Mouse (Mus musculus): Measurements from ENCODE around the gene Nfib. TPM values are rescaled to one million over a fixed set of nuclear protein-coding genes. Genes with fewer than 3 reads are reported as not detected.

Gene Nfib
- polyA plus RNA-seq, 1 experiment from 2014 or later, result 58.4 TPM

DNA sequence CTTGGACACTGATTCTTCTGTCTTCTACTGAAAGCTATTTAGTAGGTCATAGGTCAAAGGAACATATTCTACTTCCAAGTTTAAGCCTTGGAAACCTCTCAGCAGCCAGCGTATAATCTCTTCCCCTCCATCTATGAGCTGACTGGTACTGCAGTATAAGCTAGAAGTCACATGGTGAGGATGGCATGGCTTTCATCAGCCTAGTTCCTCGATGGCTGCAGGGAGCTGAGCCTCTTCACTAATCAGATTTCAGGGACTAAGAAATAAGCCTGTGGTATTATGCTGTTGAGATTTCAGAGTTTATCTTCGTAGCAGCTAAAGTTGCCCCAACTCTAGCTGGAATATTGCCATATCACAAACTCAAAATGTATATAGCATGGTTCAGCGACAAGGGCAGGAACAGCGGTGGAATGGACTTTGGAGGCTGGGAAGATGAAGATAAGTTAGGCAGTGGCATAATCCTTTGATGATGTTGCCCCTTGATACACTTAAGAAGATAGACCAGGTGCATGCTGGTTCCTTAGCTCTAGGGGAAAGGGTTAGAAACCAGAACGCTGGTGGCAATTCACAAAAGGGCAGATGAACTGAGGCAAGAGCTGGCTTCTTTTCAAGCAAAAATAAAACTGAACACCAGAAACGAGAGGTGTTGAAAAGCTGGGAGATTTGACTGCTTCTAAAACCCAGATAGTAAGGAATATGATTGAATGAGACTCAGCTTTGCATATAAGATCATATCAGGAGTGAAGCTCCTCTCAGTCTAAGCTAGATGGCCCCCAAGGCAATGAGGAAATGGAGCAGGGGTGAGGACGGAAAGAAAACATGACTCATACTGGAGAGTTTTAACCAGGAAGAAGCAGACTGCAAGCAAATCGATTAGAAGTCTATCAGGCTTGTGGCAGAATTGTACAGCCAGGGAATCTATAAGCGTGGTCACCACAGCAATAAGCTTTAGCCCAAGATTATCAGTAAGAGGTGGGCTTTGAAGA, 111.6 kb downstream of the Nfib start:
- no peaks in the 10 kb centered on the region for H3K27me3 ChIP-seq
- ATAC-seq (ENCODE audit: low FRiP score), result no peak
- no peaks in the 10 kb centered on the region for H3K9me3 ChIP-seq (replicated peaks)
- no peak overlapping the region for H3K4me3 ChIP-seq
- no peak overlapping the region for H3K4me2 ChIP-seq (replicated peaks)
- no peak overlapping the region for H3K9ac ChIP-seq
- WGBS, result 83% methylated on average over 10 of the region's 10 CpGs
- no peaks in the 10 kb centered on the region for H3K36me3 ChIP-seq
- no peak overlapping the region for H3K27ac ChIP-seq
- H3K4me1 ChIP-seq, result no peaks in the 10 kb centered on the region; the same call in 1 of the 2 replicates

DNA sequence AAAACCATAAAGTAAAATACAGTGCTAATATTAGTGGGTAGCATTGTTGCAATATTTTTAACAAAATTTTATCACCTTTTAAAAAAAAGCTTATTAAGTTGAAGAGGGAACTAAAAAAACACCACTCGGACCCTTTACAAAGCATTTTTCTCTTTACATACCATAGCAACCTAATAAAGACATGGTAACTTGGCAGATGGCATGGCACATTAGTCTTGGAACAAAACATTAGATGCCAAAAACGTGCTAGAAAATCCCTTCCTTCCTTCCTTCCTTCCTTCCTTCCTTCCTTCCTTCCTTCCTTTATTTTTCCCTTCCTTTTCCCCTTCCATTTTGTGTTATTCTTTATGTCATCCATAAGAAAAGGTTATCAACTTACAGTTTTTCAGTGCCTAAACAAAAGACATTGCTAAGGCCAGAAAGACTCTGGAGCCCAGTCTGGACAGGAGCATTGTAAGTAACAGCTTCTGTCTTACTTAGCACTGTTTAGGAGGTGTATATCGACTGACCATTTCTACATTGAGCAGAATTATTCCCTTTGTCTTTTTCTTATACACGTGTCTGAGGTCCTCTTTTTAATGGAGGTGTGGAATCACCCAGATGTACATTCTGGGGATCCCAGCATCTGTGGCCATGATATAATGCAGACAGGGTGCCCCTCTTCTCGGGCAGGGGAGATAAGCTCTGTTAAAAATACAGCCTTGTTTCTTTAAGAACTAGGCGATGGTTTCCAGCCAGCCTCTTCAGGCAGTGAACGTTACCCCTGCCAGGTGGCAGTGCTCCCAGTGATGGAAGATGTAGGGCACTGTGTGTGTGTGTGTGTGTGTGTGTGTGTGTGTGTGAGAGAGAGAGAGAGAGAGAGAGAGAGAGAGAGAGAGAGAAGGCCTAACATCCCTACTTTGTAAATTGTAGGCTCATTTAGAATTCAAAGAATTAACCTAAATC, 113.2 kb downstream of the Nfib start:
- Histone ChIP-seq H3K27ac (no peak overlapping the region; the same call in 1 of the 2 replicates), H3K36me3 (no peaks in the 10 kb centered on the region), H3K27me3 (no peaks in the 10 kb centered on the region), H3K9me3 (replicated peaks) (no peaks in the 10 kb centered on the region), H3K4me1 (peaks cover 3% of the 10 kb centered on the region), H3K4me3 (no peak overlapping the region), H3K9ac (no peak overlapping the region), H3K4me2 (replicated peaks) (no peak overlapping the region)
- WGBS, result 47% methylated on average over 7 of the region's 7 CpGs
- no peak for ATAC-seq (ENCODE audit: low FRiP score)

DNA sequence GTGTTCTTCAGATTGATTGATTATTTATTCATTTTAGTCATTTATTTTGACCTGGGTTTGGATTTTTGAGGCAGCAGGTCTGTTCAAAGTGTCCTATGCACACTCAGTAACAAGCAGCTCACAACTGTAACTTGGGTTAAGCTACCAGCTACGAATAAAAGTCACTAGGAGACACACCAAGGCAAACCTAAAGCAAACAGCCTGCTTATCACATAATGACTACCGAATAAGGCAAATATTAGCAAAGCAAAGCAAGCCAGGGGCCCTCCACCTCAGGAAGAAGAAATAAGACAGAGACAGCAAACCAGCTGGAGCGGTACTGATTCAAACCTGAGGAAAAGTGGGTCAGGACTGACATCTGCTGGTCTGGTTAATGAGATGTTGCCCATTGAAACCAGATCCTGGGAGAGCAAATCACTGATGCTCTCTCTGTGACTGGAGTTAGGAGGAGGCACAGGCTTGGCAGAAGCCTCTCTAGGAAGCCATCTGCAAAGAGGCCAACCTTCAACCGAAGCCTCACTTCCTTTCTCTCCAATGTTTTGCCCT, 116.1 kb downstream of the Nfib start:
- Histone ChIP-seq H3K36me3 (no peaks in the 10 kb centered on the region), H3K4me2 (replicated peaks) (no peak overlapping the region), H3K27me3 (no peaks in the 10 kb centered on the region), H3K4me1 (peaks cover 10% of the 10 kb centered on the region), H3K4me3 (no peak overlapping the region), H3K27ac (no peak overlapping the region), H3K9me3 (replicated peaks) (no peaks in the 10 kb centered on the region), H3K9ac (no peak overlapping the region)
- WGBS, result 46% methylated on average over 4 of the region's 4 CpGs
- ATAC-seq (ENCODE audit: low FRiP score), result peak; percentile 64; the same call in 1 of the 2 replicates

DNA sequence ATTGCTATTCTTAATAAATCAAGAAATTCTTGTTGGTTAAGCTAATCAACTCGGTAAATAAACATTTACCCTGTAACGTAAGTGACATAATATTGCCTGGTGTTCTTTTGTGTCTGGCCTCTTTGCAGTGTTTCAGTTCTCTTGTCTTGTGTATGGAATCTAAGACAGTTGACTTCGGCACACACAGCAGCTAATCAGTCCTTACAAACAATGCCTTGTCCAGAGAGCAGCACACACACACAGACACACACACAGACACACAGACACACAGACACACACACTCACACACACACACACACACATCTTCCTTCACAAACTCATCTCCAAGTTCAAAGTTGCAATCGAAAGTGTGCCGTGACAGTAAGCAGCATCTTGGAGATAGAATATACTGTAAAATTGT, 116.8 kb downstream of the Nfib start:
- ATAC-seq (ENCODE audit: low FRiP score), result no peak
- Histone ChIP-seq H3K9ac (no peak overlapping the region), H3K27ac (no peak overlapping the region), H3K4me1 (peaks cover 12% of the 10 kb centered on the region), H3K27me3 (no peaks in the 10 kb centered on the region), H3K36me3 (no peaks in the 10 kb centered on the region), H3K4me3 (no peak overlapping the region), H3K4me2 (replicated peaks) (no peak overlapping the region), H3K9me3 (replicated peaks) (no peaks in the 10 kb centered on the region)
- 77% methylated on average over 5 of the region's 5 CpGs for WGBS

DNA sequence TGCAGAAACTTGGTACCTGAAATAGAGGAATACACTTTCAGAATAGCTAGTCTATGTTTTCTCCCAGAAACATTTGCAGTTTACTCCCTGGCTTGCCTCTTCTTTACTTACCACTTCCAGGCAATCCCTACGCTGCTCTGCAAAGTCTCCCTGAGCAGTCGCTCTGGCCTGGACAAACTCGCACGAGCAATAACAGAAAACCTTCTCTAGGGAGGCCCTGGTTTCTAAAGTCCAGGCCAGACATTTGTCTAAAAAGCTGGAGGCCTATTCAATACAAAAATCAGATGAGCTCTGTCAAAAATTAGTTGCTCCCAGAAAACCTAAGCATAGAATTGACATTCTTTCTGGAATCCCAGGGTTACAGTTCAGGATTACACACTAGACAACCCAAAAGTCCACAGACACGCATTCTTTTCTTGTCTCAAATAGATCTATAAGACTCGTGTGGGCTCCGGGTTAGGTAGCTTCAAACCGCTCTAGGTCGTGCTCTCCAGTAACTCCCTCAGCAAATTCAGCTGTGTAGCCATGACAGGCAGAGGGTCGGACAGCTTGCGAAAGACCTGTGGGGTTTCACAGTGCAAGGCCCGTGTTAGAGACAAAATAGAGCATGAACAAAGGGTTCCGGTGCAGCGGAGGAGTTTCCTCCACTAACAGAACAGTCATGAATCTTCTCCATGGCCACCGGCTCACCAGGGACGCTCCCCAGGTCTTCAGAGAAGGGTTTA, 118.2 kb downstream of the Nfib start:
- WGBS, result 67% methylated on average over 16 of the region's 16 CpGs
- Histone ChIP-seq H3K27ac (no peak overlapping the region), H3K27me3 (no peaks in the 10 kb centered on the region), H3K4me1 (peaks cover 12% of the 10 kb centered on the region), H3K9me3 (replicated peaks) (no peaks in the 10 kb centered on the region), H3K4me2 (replicated peaks) (no peak overlapping the region), H3K4me3 (no peak overlapping the region), H3K9ac (no peak overlapping the region), H3K36me3 (no peaks in the 10 kb centered on the region)
- ATAC-seq (ENCODE audit: low FRiP score), result no peak

DNA sequence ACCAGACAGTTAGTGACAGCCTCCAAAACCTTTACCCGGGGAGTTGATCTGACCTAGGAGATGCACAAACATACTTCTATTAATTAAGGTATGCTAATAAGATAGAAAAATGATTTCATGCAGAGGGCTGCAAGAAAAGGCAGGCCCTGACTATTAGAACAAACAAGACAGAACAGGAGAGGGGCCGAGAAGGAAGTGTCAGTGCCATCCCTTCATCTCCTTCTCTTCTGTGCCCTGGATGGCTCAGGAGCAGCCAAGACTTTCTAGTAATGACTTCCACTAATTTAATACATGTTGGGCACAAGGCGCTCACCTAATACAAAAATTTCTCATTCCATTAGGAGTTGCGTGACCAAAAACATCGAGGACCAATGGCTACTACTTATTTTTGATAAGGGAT, 118.9 kb downstream of the Nfib start:
- ATAC-seq (ENCODE audit: low FRiP score), result no peak
- WGBS, result 87% methylated on average over 5 of the region's 5 CpGs
- peaks cover 12% of the 10 kb centered on the region for H3K4me1 ChIP-seq
- H3K27ac ChIP-seq, result no peak overlapping the region
- H3K4me2 ChIP-seq (replicated peaks), result no peak overlapping the region
- no peak overlapping the region for H3K4me3 ChIP-seq
- no peaks in the 10 kb centered on the region for H3K27me3 ChIP-seq
- H3K9me3 ChIP-seq (replicated peaks), result no peaks in the 10 kb centered on the region
- H3K9ac ChIP-seq, result no peak overlapping the region
- H3K36me3 ChIP-seq, result no peaks in the 10 kb centered on the region

DNA sequence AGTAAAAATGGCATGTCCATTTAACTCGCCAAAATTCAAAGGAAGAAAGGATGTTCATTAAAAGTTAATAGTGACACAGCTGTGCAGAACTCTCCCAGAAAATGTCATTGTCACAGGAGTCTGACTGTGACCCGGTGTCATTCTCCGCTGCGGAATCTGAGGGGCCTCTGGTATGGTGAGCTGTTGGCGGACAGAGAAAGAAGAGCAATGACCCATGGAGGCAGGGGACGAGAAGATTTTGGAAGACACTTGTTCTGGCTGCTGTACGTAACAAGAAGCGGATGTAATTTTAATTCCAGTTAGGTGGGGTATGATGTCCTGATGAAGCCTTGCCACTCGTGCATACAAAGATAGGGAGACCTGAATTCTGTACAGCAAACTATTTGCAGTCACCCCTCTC, 120.0 kb downstream of the Nfib start:
- WGBS, result 51% methylated on average over 9 of the region's 9 CpGs
- H3K9ac ChIP-seq, result no peak overlapping the region
- no peak for ATAC-seq (ENCODE audit: low FRiP score)
- H3K9me3 ChIP-seq (replicated peaks), result no peaks in the 10 kb centered on the region
- no peaks in the 10 kb centered on the region for H3K36me3 ChIP-seq
- H3K27me3 ChIP-seq, result no peaks in the 10 kb centered on the region
- peaks cover 12% of the 10 kb centered on the region for H3K4me1 ChIP-seq
- no peak overlapping the region for H3K4me3 ChIP-seq
- H3K27ac ChIP-seq, result no peak overlapping the region
- H3K4me2 ChIP-seq (replicated peaks), result no peak overlapping the region

DNA sequence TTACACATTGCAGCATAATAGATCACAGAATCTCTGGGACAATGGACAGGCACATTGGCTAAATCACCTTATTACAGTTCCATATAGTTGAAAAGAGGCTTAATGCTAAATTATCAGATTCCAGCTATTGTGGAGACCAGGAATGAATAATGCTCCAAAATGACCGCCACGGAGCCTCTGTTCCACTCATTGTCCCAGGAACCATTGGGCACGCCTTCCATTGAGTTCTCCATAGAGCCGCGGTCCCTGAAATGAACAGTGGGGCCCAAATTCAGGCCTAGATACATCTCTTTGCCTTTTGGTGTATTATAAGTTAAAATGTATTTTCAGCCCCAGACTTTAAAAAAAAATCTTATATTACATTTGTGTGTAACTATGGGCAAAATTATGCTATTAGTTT, 120.5 kb downstream of the Nfib start:
- ATAC-seq (ENCODE audit: low FRiP score), result no peak
- H3K9me3 ChIP-seq (replicated peaks), result no peaks in the 10 kb centered on the region
- H3K4me3 ChIP-seq, result no peak overlapping the region
- H3K4me2 ChIP-seq (replicated peaks), result no peak overlapping the region
- no peak overlapping the region for H3K9ac ChIP-seq
- H3K27ac ChIP-seq, result no peak overlapping the region
- H3K36me3 ChIP-seq, result no peaks in the 10 kb centered on the region
- 61% methylated on average over 5 of the region's 5 CpGs for WGBS
- peaks cover 12% of the 10 kb centered on the region for H3K4me1 ChIP-seq
- H3K27me3 ChIP-seq, result no peaks in the 10 kb centered on the region

DNA sequence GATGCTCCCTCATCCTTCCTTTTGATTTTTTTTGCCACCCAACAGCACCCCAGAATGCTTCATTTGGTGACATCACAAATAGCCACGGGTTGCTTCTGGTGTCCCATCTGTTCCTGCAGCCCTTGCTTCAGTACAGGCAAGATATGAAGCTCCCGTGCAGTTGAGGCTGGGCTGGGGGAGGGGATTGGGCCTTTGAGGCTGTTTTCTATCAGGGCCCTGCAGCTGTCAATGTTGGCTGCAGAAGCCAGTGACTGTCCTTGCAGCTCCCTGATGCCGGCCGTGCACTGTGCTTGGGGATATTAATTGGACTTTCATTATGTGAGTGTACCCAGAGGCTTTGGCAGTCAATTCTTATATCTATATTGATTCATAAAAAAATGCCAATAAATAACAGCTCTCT, 121.0 kb downstream of the Nfib start:
- H3K27ac ChIP-seq, result no peak overlapping the region
- peaks cover 12% of the 10 kb centered on the region for H3K4me1 ChIP-seq
- ATAC-seq (ENCODE audit: low FRiP score), result peak; percentile 92
- no peak overlapping the region for H3K9ac ChIP-seq
- H3K4me3 ChIP-seq, result no peak overlapping the region
- no peaks in the 10 kb centered on the region for H3K36me3 ChIP-seq
- WGBS, result 26% methylated on average over 4 of the region's 4 CpGs
- no peaks in the 10 kb centered on the region for H3K9me3 ChIP-seq (replicated peaks)
- H3K4me2 ChIP-seq (replicated peaks), result no peak overlapping the region
- H3K27me3 ChIP-seq, result no peaks in the 10 kb centered on the region

DNA sequence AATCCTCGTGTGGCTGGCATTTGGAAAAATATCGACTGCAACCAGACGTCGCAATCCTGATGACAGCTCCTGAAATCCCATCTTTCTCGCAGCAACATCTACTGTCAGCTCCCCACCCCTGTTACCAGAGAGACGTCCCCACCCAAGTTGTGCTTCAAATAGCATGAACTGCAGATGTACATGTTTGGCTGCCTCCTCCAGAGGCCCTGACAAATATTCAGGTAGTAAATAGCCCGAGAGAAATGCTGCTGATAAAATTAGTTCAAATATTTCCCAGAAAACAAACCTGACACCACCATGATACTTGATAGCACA, 132.3 kb downstream of the Nfib start:
- Histone ChIP-seq H3K4me1 (0 out of 2 replicates have a peak, but pooled peaks cover 2% of the 10 kb centered on the region), H3K4me3 (no peak overlapping the region), H3K9ac (no peak overlapping the region), H3K9me3 (replicated peaks) (no peaks in the 10 kb centered on the region), H3K36me3 (no peaks in the 10 kb centered on the region), H3K27ac (no peak overlapping the region), H3K27me3 (no peaks in the 10 kb centered on the region), H3K4me2 (replicated peaks) (no peak overlapping the region)
- no peak for ATAC-seq (ENCODE audit: low FRiP score)
- 75% methylated on average over 7 of the region's 7 CpGs for WGBS

DNA sequence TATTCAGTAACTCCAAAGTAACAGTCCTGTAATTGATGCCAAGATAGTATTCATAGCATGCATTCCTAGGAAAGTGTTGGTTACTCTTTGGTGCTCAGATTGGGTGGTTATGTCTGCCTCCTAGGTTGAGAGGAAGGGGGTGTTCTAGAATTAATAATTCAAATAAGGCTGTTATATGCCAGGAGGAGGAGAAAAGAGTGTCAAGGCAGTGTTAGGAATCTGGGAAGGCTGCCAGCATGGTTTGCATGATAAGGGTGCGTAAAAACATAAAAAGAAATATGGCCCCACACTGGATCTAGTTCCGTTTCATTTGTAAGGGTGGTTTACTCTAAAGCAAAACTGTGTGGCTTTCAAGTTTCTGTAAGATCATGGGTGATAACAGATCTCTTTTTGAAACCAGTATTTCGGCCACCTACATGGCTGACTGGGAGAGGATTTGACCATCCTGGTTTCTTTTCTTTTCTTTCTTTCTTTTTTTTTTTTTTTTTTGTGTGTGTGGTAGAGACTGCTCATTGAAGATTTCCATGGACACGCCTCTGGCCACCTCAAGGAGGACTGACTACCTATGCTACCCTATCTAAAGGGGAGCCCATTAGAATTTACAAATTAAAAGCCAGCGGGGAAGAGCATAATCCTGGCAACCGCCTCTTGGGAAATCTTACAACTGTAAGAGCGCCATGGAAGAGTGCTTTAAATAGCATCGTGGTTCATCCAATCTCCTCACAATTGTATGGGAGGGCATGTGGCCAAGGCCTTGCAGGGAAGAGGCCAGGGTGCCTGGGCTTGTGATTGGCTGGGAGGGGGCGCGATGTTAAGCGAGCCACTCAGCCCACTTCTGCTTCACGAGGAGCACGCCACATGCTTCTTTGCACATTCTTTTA, 132.9 kb downstream of the Nfib start:
- Histone ChIP-seq H3K9ac (no peak overlapping the region), H3K36me3 (no peaks in the 10 kb centered on the region), H3K27ac (no peak overlapping the region), H3K4me1 (0 out of 2 replicates have a peak, but pooled peaks cover 2% of the 10 kb centered on the region), H3K4me2 (replicated peaks) (no peak overlapping the region), H3K27me3 (no peaks in the 10 kb centered on the region), H3K4me3 (no peak overlapping the region), H3K9me3 (replicated peaks) (no peaks in the 10 kb centered on the region)
- ATAC-seq (ENCODE audit: low FRiP score), result no peak
- 76% methylated on average over 13 of the region's 13 CpGs for WGBS
